Mouse (Mus musculus): ENCODE measurements at regions not wholly inside any gene's neighbourhood (a gene's known extent, or its start where the extent isn't known, plus 50 kb on each side); places are given as distances from the start of the nearest gene placed in this dataset.

- no peaks in the 10 kb centered on the region for H3K36me3 ChIP-seq (ENCODE audit: control insufficient read depth, insufficient read depth, low read length)
- no peak overlapping the region for H3K4me3 ChIP-seq (replicated peaks; ENCODE audit: low read length)
- 75% methylated on average over 5 of the region's 5 CpGs for WGBS
- no peaks in the 10 kb centered on the region for H3K9me3 ChIP-seq (replicated peaks; ENCODE audit: control insufficient read depth, low read length)
- H3K27ac ChIP-seq (ENCODE audit: low read length): no peak overlapping the region
- no peak for ATAC-seq (ENCODE audit: insufficient read depth, low FRiP score)
- no peak overlapping the region for H3K4me2 ChIP-seq (ENCODE audit: low read depth, low read length)
- peaks cover 17% of the 10 kb centered on the region for H3K4me1 ChIP-seq (ENCODE audit: control insufficient read depth, insufficient read depth, low read length)
- H3K9ac ChIP-seq (ENCODE audit: low read length): no peak overlapping the region
- no peaks in the 10 kb centered on the region for H3K27me3 ChIP-seq (ENCODE audit: control insufficient read depth, insufficient read depth, low read length)
These were observed 372.1 kb upstream of the Smim15 start for GRCm38 (mm10) chr13:107672166-107672565.

- ATAC-seq (ENCODE audit: insufficient read depth, low FRiP score): no peak
- Histone ChIP-seq H3K4me2 (ENCODE audit: low read depth, low read length) (no peak overlapping the region), H3K4me1 (ENCODE audit: control insufficient read depth, insufficient read depth, low read length) (no peaks in the 10 kb centered on the region), H3K4me3 (replicated peaks; ENCODE audit: low read length) (no peak overlapping the region), H3K9ac (ENCODE audit: low read length) (no peak overlapping the region), H3K27ac (ENCODE audit: low read length) (no peak overlapping the region), H3K27me3 (ENCODE audit: control insufficient read depth, insufficient read depth, low read length) (no peaks in the 10 kb centered on the region), H3K36me3 (ENCODE audit: control insufficient read depth, insufficient read depth, low read length) (no peaks in the 10 kb centered on the region), H3K9me3 (replicated peaks; ENCODE audit: control insufficient read depth, low read length) (no peaks in the 10 kb centered on the region)
- 36% methylated on average over 4 of the region's 5 CpGs for WGBS
These were observed 375.7 kb upstream of the Smim15 start for GRCm38 (mm10) chr13:107668509-107668908.

GRCm38 (mm10) chr13:107665775-107666174, 378.5 kb upstream of the Smim15 start:
- no peaks in the 10 kb centered on the region for H3K36me3 ChIP-seq (ENCODE audit: control insufficient read depth, insufficient read depth, low read length)
- no peaks in the 10 kb centered on the region for H3K9me3 ChIP-seq (replicated peaks; ENCODE audit: control insufficient read depth, low read length)
- H3K27me3 ChIP-seq (ENCODE audit: control insufficient read depth, insufficient read depth, low read length): no peaks in the 10 kb centered on the region
- 73% methylated on average over 6 of the region's 6 CpGs for WGBS
- no peak overlapping the region for H3K9ac ChIP-seq (ENCODE audit: low read length)
- no peak overlapping the region for H3K27ac ChIP-seq (ENCODE audit: low read length)
- no peak overlapping the region for H3K4me3 ChIP-seq (replicated peaks; ENCODE audit: low read length)
- H3K4me2 ChIP-seq (ENCODE audit: low read depth, low read length): no peak overlapping the region
- H3K4me1 ChIP-seq (ENCODE audit: control insufficient read depth, insufficient read depth, low read length): no peaks in the 10 kb centered on the region
- no peak for ATAC-seq (ENCODE audit: insufficient read depth, low FRiP score)

GRCm38 (mm10) chr13:107664197-107664596, 380.0 kb upstream of the Smim15 start:
- Histone ChIP-seq H3K4me1 (ENCODE audit: control insufficient read depth, insufficient read depth, low read length) (no peaks in the 10 kb centered on the region), H3K27ac (ENCODE audit: low read length) (no peak overlapping the region), H3K9me3 (replicated peaks; ENCODE audit: control insufficient read depth, low read length) (no peaks in the 10 kb centered on the region), H3K36me3 (ENCODE audit: control insufficient read depth, insufficient read depth, low read length) (no peaks in the 10 kb centered on the region), H3K27me3 (ENCODE audit: control insufficient read depth, insufficient read depth, low read length) (no peaks in the 10 kb centered on the region), H3K4me2 (ENCODE audit: low read depth, low read length) (no peak overlapping the region), H3K9ac (ENCODE audit: low read length) (no peak overlapping the region), H3K4me3 (replicated peaks; ENCODE audit: low read length) (no peak overlapping the region)
- WGBS: 47% methylated on average over 8 of the region's 8 CpGs
- ATAC-seq (ENCODE audit: insufficient read depth, low FRiP score): no peak

- Histone ChIP-seq H3K4me2 (ENCODE audit: low read depth, low read length) (no peak overlapping the region), H3K4me3 (replicated peaks; ENCODE audit: low read length) (no peak overlapping the region), H3K9me3 (replicated peaks; ENCODE audit: control insufficient read depth, low read length) (no peaks in the 10 kb centered on the region), H3K27me3 (ENCODE audit: control insufficient read depth, insufficient read depth, low read length) (no peaks in the 10 kb centered on the region), H3K9ac (ENCODE audit: low read length) (no peak overlapping the region), H3K36me3 (ENCODE audit: control insufficient read depth, insufficient read depth, low read length) (no peaks in the 10 kb centered on the region), H3K4me1 (ENCODE audit: control insufficient read depth, insufficient read depth, low read length) (no peaks in the 10 kb centered on the region), H3K27ac (ENCODE audit: low read length) (no peak overlapping the region)
- ATAC-seq (ENCODE audit: insufficient read depth, low FRiP score): no peak
- 48% methylated on average over 12 of the region's 12 CpGs for WGBS
These were observed 380.5 kb upstream of the Smim15 start for GRCm38 (mm10) chr13:107663745-107664144.

GRCm38 (mm10) chr13:107661414-107661813, 382.8 kb upstream of the Smim15 start:
- Histone ChIP-seq H3K36me3 (ENCODE audit: control insufficient read depth, insufficient read depth, low read length) (no peaks in the 10 kb centered on the region), H3K27ac (ENCODE audit: low read length) (no peak overlapping the region), H3K27me3 (ENCODE audit: control insufficient read depth, insufficient read depth, low read length) (no peaks in the 10 kb centered on the region), H3K4me2 (ENCODE audit: low read depth, low read length) (no peak overlapping the region), H3K9ac (ENCODE audit: low read length) (no peak overlapping the region), H3K4me3 (replicated peaks; ENCODE audit: low read length) (no peak overlapping the region), H3K9me3 (replicated peaks; ENCODE audit: control insufficient read depth, low read length) (no peaks in the 10 kb centered on the region), H3K4me1 (ENCODE audit: control insufficient read depth, insufficient read depth, low read length) (no peaks in the 10 kb centered on the region)
- no peak for ATAC-seq (ENCODE audit: insufficient read depth, low FRiP score)
- 39% methylated on average over 5 of the region's 5 CpGs for WGBS

- Histone ChIP-seq H3K4me1 (ENCODE audit: control insufficient read depth, insufficient read depth, low read length) (no peaks in the 10 kb centered on the region), H3K9ac (ENCODE audit: low read length) (peak overlapping the region; percentile 18; the same call in 1 of the 2 replicates), H3K4me3 (replicated peaks; ENCODE audit: low read length) (peak overlapping the region; percentile 40), H3K4me2 (ENCODE audit: low read depth, low read length) (peak overlapping the region; percentile 50), H3K36me3 (ENCODE audit: control insufficient read depth, insufficient read depth, low read length) (no peaks in the 10 kb centered on the region), H3K9me3 (replicated peaks; ENCODE audit: control insufficient read depth, low read length) (no peaks in the 10 kb centered on the region), H3K27me3 (ENCODE audit: control insufficient read depth, insufficient read depth, low read length) (peaks cover 8% of the 10 kb centered on the region; the same call in 1 of the 2 replicates), H3K27ac (ENCODE audit: low read length) (no peak overlapping the region)
- 8% methylated on average over 27 of the region's 27 CpGs for WGBS
- no peak for ATAC-seq (ENCODE audit: insufficient read depth, low FRiP score)
These were observed 398.2 kb upstream of the Smim15 start for GRCm38 (mm10) chr13:107645865-107646645.

- ATAC-seq (ENCODE audit: insufficient read depth, low FRiP score): no peak
- H3K9ac ChIP-seq (ENCODE audit: low read length): 0 out of 2 replicates have a peak overlapping the region, but pooled peaks have one; percentile 0
These were observed 399.0 kb upstream of the Smim15 start for GRCm38 (mm10) chr13:107645121-107645864.

GRCm38 (mm10) chr13:107644705-107645104, 399.5 kb upstream of the Smim15 start:
- 37% methylated on average over 12 of the region's 12 CpGs for WGBS
- Histone ChIP-seq H3K4me2 (ENCODE audit: low read depth, low read length) (peak overlapping the region; percentile 50; the same call in 1 of the 2 replicates), H3K27me3 (ENCODE audit: control insufficient read depth, insufficient read depth, low read length) (peaks cover 8% of the 10 kb centered on the region; the same call in 1 of the 2 replicates), H3K4me1 (ENCODE audit: control insufficient read depth, insufficient read depth, low read length) (no peaks in the 10 kb centered on the region), H3K4me3 (replicated peaks; ENCODE audit: low read length) (peak overlapping the region; percentile 40; the same call in 1 of the 2 replicates), H3K9me3 (replicated peaks; ENCODE audit: control insufficient read depth, low read length) (no peaks in the 10 kb centered on the region), H3K27ac (ENCODE audit: low read length) (no peak overlapping the region), H3K36me3 (ENCODE audit: control insufficient read depth, insufficient read depth, low read length) (no peaks in the 10 kb centered on the region), H3K9ac (ENCODE audit: low read length) (no peak overlapping the region)
- no peak for ATAC-seq (ENCODE audit: insufficient read depth, low FRiP score)

More at GRCm38 (mm10) chr13:107645121-107645864, 399.0 kb upstream of the Smim15 start:
- Histone ChIP-seq H3K9me3 (replicated peaks; ENCODE audit: control insufficient read depth, low read length) (no peaks in the 10 kb centered on the region), H3K4me1 (ENCODE audit: control insufficient read depth, insufficient read depth, low read length) (no peaks in the 10 kb centered on the region), H3K36me3 (ENCODE audit: control insufficient read depth, insufficient read depth, low read length) (no peaks in the 10 kb centered on the region), H3K27me3 (ENCODE audit: control insufficient read depth, insufficient read depth, low read length) (peaks cover 8% of the 10 kb centered on the region; the same call in 1 of the 2 replicates), H3K4me3 (replicated peaks; ENCODE audit: low read length) (peak overlapping the region; percentile 40), H3K27ac (ENCODE audit: low read length) (no peak overlapping the region), H3K4me2 (ENCODE audit: low read depth, low read length) (peak overlapping the region; percentile 50)
- 5% methylated on average over 36 of the region's 36 CpGs for WGBS
